21 mouse cellular contexts compared by ENCODE assay signal in the genomic region with DNA sequence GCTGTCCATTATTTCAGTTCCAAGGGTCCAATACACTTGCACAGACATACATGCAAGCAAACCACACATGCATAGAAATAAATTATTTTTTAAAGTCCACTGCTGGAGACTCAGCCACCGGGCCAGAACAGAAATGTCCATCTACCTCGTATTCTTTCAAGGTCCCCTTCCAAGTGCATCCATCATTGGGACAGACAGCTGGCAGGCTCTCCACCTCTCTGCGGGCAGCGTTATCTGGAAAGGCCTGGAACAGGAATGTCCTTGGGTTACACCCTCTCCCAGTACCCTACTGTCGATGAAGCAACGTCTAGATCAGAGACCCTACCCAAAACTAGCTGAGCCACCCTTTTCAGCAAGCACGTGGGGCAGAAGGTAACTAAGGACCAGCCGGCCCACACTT. TPM values are rescaled to one million over a fixed set of nuclear protein-coding genes. Genes with fewer than 3 reads are reported as not detected.
DNase-seq lines count a peak whose midpoint lies in the region; TF ChIP-seq lines count a peak whose summit lies in the region.
"Had no signal": no experiment of that assay in that cellular context is flagged by ENCODE, and none has a peak within 500 bp of the region (broad histone marks: within the 10 kb centered on the region; RNA-seq: fewer than 3 reads in every experiment).

No protein-coding gene starts in this region.

- WGBS in spleen, adult 2 months = 89% methylated on average over 8 of the region's 8 CpGs

- peak overlapping the region; percentile 74 for H3K27ac ChIP-seq in gastrocnemius, adult 2 months
- H3K27ac ChIP-seq in spleen, adult 2 months (ENCODE audit: insufficient read depth, low read length) = peak overlapping the region; percentile 33; the same call in 1 of the 2 replicates
- H3K27ac ChIP-seq: embryonic facial prominence, embryonic 12.5 days; forebrain, embryonic 15.5 days; liver, embryonic 12.5 days had no signal

- no peak overlapping the region for H3K4me3 ChIP-seq in gastrocnemius, adult 2 months
- H3K4me3 ChIP-seq in spleen, adult 2 months (ENCODE audit: extremely low read depth, insufficient read depth, insufficient read length) = no peak overlapping the region
- H3K4me3 ChIP-seq: embryonic facial prominence, embryonic 12.5 days; forebrain, embryonic 15.5 days; liver, embryonic 12.5 days had no signal

- H3K4me1 ChIP-seq in spleen, adult 2 months (ENCODE audit: control insufficient read depth, insufficient read depth, insufficient read length) = peaks cover 20% of the 10 kb centered on the region
- H3K4me1 ChIP-seq: embryonic facial prominence, embryonic 12.5 days; forebrain, embryonic 15.5 days had no signal

- peak; percentile 49 for DNase-seq in gastrocnemius, adult 2 months
- no peak for DNase-seq in gastrocnemius, postnatal 4 days (ENCODE audit: low spot score in 2 of 2)
- no peak for DNase-seq in spleen, adult 2 months (ENCODE audit: low read depth in 1 of 2, low spot score in 2 of 2)
- DNase-seq in spleen, postnatal 36 days (ENCODE audit: low spot score in 2 of 2) = no peak
- peak; percentile 81 for DNase-seq in adrenal gland, postnatal 14 days
- no peak for DNase-seq in right cerebral cortex, adult 18-20 months
- no peak for DNase-seq in retina, postnatal 1 day
- DNase-seq: cerebellum, adult 8-10 months; embryo, embryonic 11 days; gastrocnemius, postnatal 10 days; kidney, adult 18-20 months; kidney, postnatal 4 days; liver, postnatal 0 days; lung, postnatal 36 days; right cerebral cortex, postnatal 14 days; thymus, postnatal 36 days had no signal

- intact Hi-C loops in gastrocnemius, adult 2 months (cut with DNase I) = no loop called here

- TF ChIP-seq POLR2A in spleen, adult 2 months (IDR thresholded peaks at IDR 0.05; ENCODE audit: low read depth, low read length) = no peak

- H3K36me3 ChIP-seq in spleen, adult 2 months (ENCODE audit: control insufficient read depth, insufficient read depth, low read length) = peaks cover 19% of the 10 kb centered on the region

- no peaks in the 10 kb centered on the region for H3K27me3 ChIP-seq in spleen, adult 2 months (ENCODE audit: control insufficient read depth, insufficient read depth, low read length)
- H3K27me3 ChIP-seq: embryonic facial prominence, embryonic 12.5 days; forebrain, embryonic 15.5 days; liver, embryonic 12.5 days; Patski had no signal

- TF ChIP-seq CTCF in gastrocnemius, adult 2 months (IDR thresholded peaks at IDR 0.05) = no peak
- TF ChIP-seq CTCF in spleen, adult 2 months (IDR thresholded peaks at IDR 0.05; ENCODE audit: extremely low read depth, insufficient read depth, insufficient read length, insufficient replicate concordance) = no peak

RNA-seq across cellular contexts. Expression of a gene that starts 10.2 kb away (rescaled TPM):
- total RNA-seq in gastrocnemius, adult 2 months (2021) = 10 to 100 TPM; 12.4 to 13.1 TPM
- 10 to 100 TPM; 15.7 to 16.5 TPM for total RNA-seq in gastrocnemius, postnatal 4 days (2021)
- 21.6 and 22.6 TPM in 2 replicates for polyA plus RNA-seq in spleen, adult 2 months (2012; rRNA removed)
- 21.8 and 24.4 TPM in 2 replicates for total RNA-seq in adrenal gland, postnatal 14 days (2021)

RNA-seq across cellular contexts. Expression of a gene that starts 21.1 kb away (rescaled TPM):
- 100 to 1,000 TPM; 152 to 179 TPM for total RNA-seq in gastrocnemius, adult 2 months (2021)
- total RNA-seq in gastrocnemius, postnatal 4 days (2021) = 100 to 1,000 TPM; 173 to 196 TPM
- 56.2 and 74.7 TPM in 2 replicates for polyA plus RNA-seq in spleen, adult 2 months (2012; rRNA removed)
- 312 and 335 TPM in 2 replicates for total RNA-seq in adrenal gland, postnatal 14 days (2021)

RNA-seq across cellular contexts. Expression of a gene that starts 35.0 kb away (rescaled TPM):
- total RNA-seq in gastrocnemius, adult 2 months (2021) = 1 to 10 TPM; 1.1 to 1.6 TPM
- total RNA-seq in gastrocnemius, postnatal 4 days (2021) = 1 to 10 TPM in 1 of 2 experiments, under 1 TPM in 1; 0.74 to 1.2 TPM
- polyA plus RNA-seq in spleen, adult 2 months (2012; rRNA removed) = 1.9 TPM in 2 replicates
- 4.4 and 36.5 TPM in 2 replicates for total RNA-seq in adrenal gland, postnatal 14 days (2021)
- total RNA-seq: neutrophil, adult 5-6 weeks had no signal

RNA-seq across cellular contexts. Expression of a gene that starts 36.0 kb away (rescaled TPM):
- 10 to 100 TPM; 76.9 to 88.4 TPM for total RNA-seq in gastrocnemius, adult 2 months (2021)
- total RNA-seq in gastrocnemius, postnatal 4 days (2021) = 10 to 100 TPM; 62.5 to 71.4 TPM
- polyA plus RNA-seq in spleen, adult 2 months (2012; rRNA removed) = 34.7 and 42.0 TPM in 2 replicates
- 79.3 and 81.4 TPM in 2 replicates for total RNA-seq in adrenal gland, postnatal 14 days (2021)

RNA-seq across cellular contexts. Expression of a gene that starts 38.1 kb away (rescaled TPM):
- 1 to 10 TPM; 1.6 to 4.0 TPM for total RNA-seq in gastrocnemius, adult 2 months (2021)
- total RNA-seq in gastrocnemius, postnatal 4 days (2021) = 1 to 10 TPM; 2.3 to 2.5 TPM
- polyA plus RNA-seq in spleen, adult 2 months (2012; rRNA removed) = 2.2 and 4.0 TPM in 2 replicates
- total RNA-seq in adrenal gland, postnatal 14 days (2021) = 4.7 and 5.0 TPM in 2 replicates

Comparison
In these comparisons a context has a peak if more than half of its experiments do, and no peak if none do; other contexts are left out.
1. DNase-seq: peak in gastrocnemius, adult 2 months (single experiment) and adrenal gland, postnatal 14 days (single experiment); none in gastrocnemius, postnatal 4 days (0 of 2), spleen, adult 2 months (0 of 2), spleen, postnatal 36 days (0 of 2), right cerebral cortex, adult 18-20 months (single experiment) and retina, postnatal 1 day (single experiment).